ENCODE assay signal across 8 mouse cellular contexts in genomic region chr17:25221821-25222503, GRCm38 (mm10). TPM values are rescaled to one million over a fixed set of nuclear protein-coding genes. Genes with fewer than 3 reads are reported as not detected.
DNase-seq lines count a peak whose midpoint lies in the region; ATAC-seq and TF ChIP-seq lines count a peak whose summit lies in the region.

No protein-coding gene starts in this region.

- H3K27ac ChIP-seq in embryonic facial prominence, embryonic 13.5 days = peak overlapping the region; percentile 66
- H3K27ac ChIP-seq in hindbrain, embryonic 12.5 days = peak overlapping the region; percentile 66

- TF ChIP-seq CTCF in G1E (IDR thresholded peaks at IDR 0.05; ENCODE audit: low read depth, low read length) = no peak

- DNase-seq in G1E (ENCODE audit: low spot score) = peak; percentile 81
- DNase-seq in adrenal gland, postnatal 36 days = peak; percentile 76 to 85
- DNase-seq in left cerebral cortex, postnatal 10 days (ENCODE audit: extremely low spot score in 1 of 2, low spot score in 2 of 2) = peak; percentile 43 to 81
- DNase-seq in spleen, adult 18-20 months = peak; percentile 42 to 51
- no peak for DNase-seq in frontal cortex, postnatal 14 days (ENCODE audit: low spot score in 2 of 2)

- H3K4me2 ChIP-seq in embryonic facial prominence, embryonic 13.5 days = peak overlapping the region; percentile 66
- peak overlapping the region; percentile 61 for H3K4me2 ChIP-seq in hindbrain, embryonic 12.5 days (replicated peaks)

- no peaks in the 10 kb centered on the region for H3K27me3 ChIP-seq in G1E (ENCODE audit: insufficient read depth, low read length)
- H3K27me3 ChIP-seq in embryonic facial prominence, embryonic 13.5 days = no peaks in the 10 kb centered on the region
- no peaks in the 10 kb centered on the region for H3K27me3 ChIP-seq in hindbrain, embryonic 12.5 days
- no peaks in the 10 kb centered on the region for H3K27me3 ChIP-seq in megakaryocyte, embryonic 14.5 days (replicated peaks)

- WGBS in embryonic facial prominence, embryonic 13.5 days = 3% methylated on average over 15 of the region's 30 CpGs
- WGBS in hindbrain, embryonic 12.5 days = 3% methylated on average over 14 of the region's 30 CpGs

- H3K9me3 ChIP-seq in G1E (replicated peaks) = no peaks in the 10 kb centered on the region
- H3K9me3 ChIP-seq in embryonic facial prominence, embryonic 13.5 days = no peaks in the 10 kb centered on the region
- H3K9me3 ChIP-seq in hindbrain, embryonic 12.5 days (replicated peaks) = no peaks in the 10 kb centered on the region
- H3K9me3 ChIP-seq in megakaryocyte, embryonic 14.5 days = no peaks in the 10 kb centered on the region

- H3K4me3 ChIP-seq in G1E (ENCODE audit: low read depth, low read length) = peak overlapping the region; percentile 67
- H3K4me3 ChIP-seq in embryonic facial prominence, embryonic 13.5 days = peak overlapping the region; percentile 41
- peak overlapping the region; percentile 37 for H3K4me3 ChIP-seq in hindbrain, embryonic 12.5 days
- peak overlapping the region; percentile 90 for H3K4me3 ChIP-seq in megakaryocyte, embryonic 14.5 days (replicated peaks)

- H3K9ac ChIP-seq in embryonic facial prominence, embryonic 13.5 days = peak overlapping the region; percentile 57
- peak overlapping the region; percentile 46 for H3K9ac ChIP-seq in hindbrain, embryonic 12.5 days

- peak; percentile 55 for ATAC-seq in G1E (ENCODE audit: extremely low read depth, insufficient number of reproducible peaks, low FRiP score, poor library complexity, severe bottlenecking)
- peak; percentile 74; the same call in 1 of the 2 replicates for ATAC-seq in embryonic facial prominence, embryonic 13.5 days (ENCODE audit: insufficient number of reproducible peaks, insufficient read depth, low FRiP score, low TSS enrichment, low read depth)
- ATAC-seq in hindbrain, embryonic 12.5 days (ENCODE audit: low FRiP score) = peak; percentile 85

- peaks cover 79% of the 10 kb centered on the region for H3K36me3 ChIP-seq in G1E (replicated peaks)
- H3K36me3 ChIP-seq in embryonic facial prominence, embryonic 13.5 days = peaks cover 64% of the 10 kb centered on the region
- peaks cover 36% of the 10 kb centered on the region; the same call in 1 of the 2 replicates for H3K36me3 ChIP-seq in hindbrain, embryonic 12.5 days
- peaks cover 72% of the 10 kb centered on the region for H3K36me3 ChIP-seq in megakaryocyte, embryonic 14.5 days (replicated peaks; ENCODE audit: low read length)

- H3K4me1 ChIP-seq in G1E (ENCODE audit: insufficient read depth, low read depth, low read length) = peaks cover 81% of the 10 kb centered on the region
- H3K4me1 ChIP-seq in embryonic facial prominence, embryonic 13.5 days = peaks cover 19% of the 10 kb centered on the region
- peaks cover 18% of the 10 kb centered on the region for H3K4me1 ChIP-seq in hindbrain, embryonic 12.5 days
- peaks cover 92% of the 10 kb centered on the region for H3K4me1 ChIP-seq in megakaryocyte, embryonic 14.5 days

- intact Hi-C loops in left cerebral cortex, postnatal 10 days (cut with DNase I) = no loop called here

RNA-seq across cellular contexts. Expression of gene Gnptg, which starts 18.0 kb away (rescaled TPM):
- total RNA-seq in G1E (2014; fragmentation: Nextera tagmentation) (9.7 and 10.0 TPM in 2 replicates), G1E (2017) (22.2 and 31.1 TPM in 2 replicates)
- 5.4 and 11.6 TPM in 2 replicates for polyA plus RNA-seq in G1E (2012)
- total RNA-seq in adrenal gland, postnatal 36 days (2021) = 10 to 100 TPM; 41.2 to 43.2 TPM
- polyA plus RNA-seq in embryonic facial prominence, embryonic 13.5 days (2015; fragmentation: Nextera tagmentation; extraction: Ambion mirVana) = 33.9 and 34.3 TPM in 2 replicates
- 59.4 and 59.5 TPM in 2 replicates for polyA plus RNA-seq in hindbrain, embryonic 12.5 days (2016; fragmentation: Nextera tagmentation; extraction: Ambion mirVana)
- total RNA-seq in left cerebral cortex, postnatal 10 days (2021) = 10 to 100 TPM; 60.4 to 67.4 TPM
- 27.2 and 30.1 TPM in 2 replicates for polyA plus RNA-seq in megakaryocyte, embryonic 14.5 days (2012; ENCODE audit: insufficient read depth, low replicate concordance)

RNA-seq across cellular contexts. Expression of gene Tsr3, which starts 18.0 kb away (rescaled TPM):
- 15.2 and 17.6 TPM in 2 replicates for total RNA-seq in G1E (2014; fragmentation: Nextera tagmentation)
- 34.4 and 41.0 TPM in 2 replicates for total RNA-seq in G1E (2017)
- 22.4 and 24.2 TPM in 2 replicates for polyA plus RNA-seq in G1E (2012)
- 10 to 100 TPM; 23.1 to 29.0 TPM for total RNA-seq in adrenal gland, postnatal 36 days (2021)
- 54.4 and 57.2 TPM in 2 replicates for polyA plus RNA-seq in embryonic facial prominence, embryonic 13.5 days (2015; fragmentation: Nextera tagmentation; extraction: Ambion mirVana)
- 60.0 and 61.8 TPM in 2 replicates for polyA plus RNA-seq in hindbrain, embryonic 12.5 days (2016; fragmentation: Nextera tagmentation; extraction: Ambion mirVana)
- total RNA-seq in left cerebral cortex, postnatal 10 days (2021) = 10 to 100 TPM; 28.6 to 30.3 TPM
- polyA plus RNA-seq in megakaryocyte, embryonic 14.5 days (2012; ENCODE audit: insufficient read depth, low replicate concordance) = 12.5 and 25.4 TPM in 2 replicates

RNA-seq across cellular contexts. Expression of gene Unkl, which starts 33.8 kb away (rescaled TPM):
- total RNA-seq in G1E (2014; fragmentation: Nextera tagmentation) (14.1 and 15.0 TPM in 2 replicates), G1E (2017) (8.5 and 10.1 TPM in 2 replicates)
- 59.4 and 65.9 TPM in 2 replicates for polyA plus RNA-seq in G1E (2012)
- 10 to 100 TPM; 16.5 to 17.6 TPM for total RNA-seq in adrenal gland, postnatal 36 days (2021)
- polyA plus RNA-seq in embryonic facial prominence, embryonic 13.5 days (2015; fragmentation: Nextera tagmentation; extraction: Ambion mirVana) = 9.7 and 11.8 TPM in 2 replicates
- 13.0 and 13.3 TPM in 2 replicates for polyA plus RNA-seq in hindbrain, embryonic 12.5 days (2016; fragmentation: Nextera tagmentation; extraction: Ambion mirVana)
- total RNA-seq in left cerebral cortex, postnatal 10 days (2021) = 10 to 100 TPM; 31.8 to 32.3 TPM
- polyA plus RNA-seq in megakaryocyte, embryonic 14.5 days (2012; ENCODE audit: insufficient read depth, low replicate concordance) = 20.2 and 51.9 TPM in 2 replicates

RNA-seq across cellular contexts. Expression of gene Baiap3, which starts 34.2 kb away (rescaled TPM):
- not detected in 2 replicates for total RNA-seq in G1E (2014; fragmentation: Nextera tagmentation)
- 0.17 and 0.33 TPM in 2 replicates for total RNA-seq in G1E (2017)
- polyA plus RNA-seq in G1E (2012) = 0.06 TPM in 1 of 2 replicates, not detected in the other
- total RNA-seq in adrenal gland, postnatal 36 days (2021) = 10 to 100 TPM in 1 of 2 experiments, 1 to 10 TPM in 1; 6.9 to 10.7 TPM
- polyA plus RNA-seq in embryonic facial prominence, embryonic 13.5 days (2015; fragmentation: Nextera tagmentation; extraction: Ambion mirVana) = 1.8 and 2.2 TPM in 2 replicates
- 5.5 and 5.9 TPM in 2 replicates for polyA plus RNA-seq in hindbrain, embryonic 12.5 days (2016; fragmentation: Nextera tagmentation; extraction: Ambion mirVana)
- total RNA-seq in left cerebral cortex, postnatal 10 days (2021) = 10 to 100 TPM; 17.4 to 35.0 TPM
- 1.7 and 2.7 TPM in 2 replicates for polyA plus RNA-seq in megakaryocyte, embryonic 14.5 days (2012; ENCODE audit: insufficient read depth, low replicate concordance)

RNA-seq across cellular contexts. Expression of gene BC003965, which starts 37.6 kb away (rescaled TPM):
- total RNA-seq in G1E (2014; fragmentation: Nextera tagmentation) = 10.5 and 15.7 TPM in 2 replicates
- 12.1 and 13.9 TPM in 2 replicates for total RNA-seq in G1E (2017)
- polyA plus RNA-seq in G1E (2012) = 36.9 and 44.1 TPM in 2 replicates
- 10 to 100 TPM; 18.7 to 20.7 TPM for total RNA-seq in adrenal gland, postnatal 36 days (2021)
- polyA plus RNA-seq in embryonic facial prominence, embryonic 13.5 days (2015; fragmentation: Nextera tagmentation; extraction: Ambion mirVana) = 34.9 and 35.5 TPM in 2 replicates
- 33.6 and 34.6 TPM in 2 replicates for polyA plus RNA-seq in hindbrain, embryonic 12.5 days (2016; fragmentation: Nextera tagmentation; extraction: Ambion mirVana)
- total RNA-seq in left cerebral cortex, postnatal 10 days (2021) = 10 to 100 TPM; 17.6 to 17.9 TPM
- polyA plus RNA-seq in megakaryocyte, embryonic 14.5 days (2012; ENCODE audit: insufficient read depth, low replicate concordance) = 31.5 and 33.2 TPM in 2 replicates

Comparison
In these comparisons a context has a peak if more than half of its experiments do, and no peak if none do; other contexts are left out.
1. DNase-seq: peak in G1E (single experiment), adrenal gland, postnatal 36 days (2 of 2), left cerebral cortex, postnatal 10 days (2 of 2) and spleen, adult 18-20 months (2 of 2); none in frontal cortex, postnatal 14 days (0 of 2).
2. H3K4me3 ChIP-seq: peak in every context shown above with its lines; median percentile 90 in megakaryocyte, embryonic 14.5 days; 67 in G1E; 41 in embryonic facial prominence, embryonic 13.5 days; 37 in hindbrain, embryonic 12.5 days.
3. Peak in every context shown above with its lines, with median percentiles within 50 percentile points of each other: ATAC-seq.